Mouse (Mus musculus): ENCODE data around the gene Fam20a. TPM values are rescaled to one million over a fixed set of nuclear protein-coding genes. Genes with fewer than 3 reads are reported as not detected.

Gene Fam20a
- polyA plus RNA-seq, 1 experiment from 2014 or later, result 4.9 TPM

DNA sequence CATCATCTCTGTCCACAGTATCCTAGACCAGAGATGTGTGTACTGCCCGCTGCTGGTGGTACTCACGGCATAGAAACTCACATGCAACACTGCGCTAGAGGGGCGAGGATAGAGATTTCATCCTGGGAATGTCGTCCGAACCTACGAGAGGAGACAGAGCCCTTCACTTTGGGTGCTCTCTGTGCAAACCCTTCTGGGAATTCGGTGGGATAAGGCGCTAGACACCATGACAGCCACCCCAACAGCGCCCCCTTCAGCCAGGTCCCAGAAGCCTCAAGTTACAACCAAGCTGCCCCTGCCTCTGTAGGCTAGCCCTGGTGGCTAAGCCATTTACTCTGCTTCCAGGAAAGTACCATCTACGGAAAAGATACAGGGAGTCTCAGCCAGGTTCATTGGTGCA, 47.5 kb downstream of the Fam20a start:
- no peak for ATAC-seq
- no peak overlapping the region for H3K9ac ChIP-seq
- no peak overlapping the region for H3K27ac ChIP-seq
- no peaks in the 10 kb centered on the region for H3K9me3 ChIP-seq (replicated peaks)
- peaks cover 21% of the 10 kb centered on the region for H3K36me3 ChIP-seq
- no peaks in the 10 kb centered on the region for H3K4me1 ChIP-seq
- 62% methylated on average over 11 of the region's 11 CpGs for WGBS (ENCODE audit: insufficient replicate concordance)
- no peak overlapping the region for H3K4me3 ChIP-seq
- no peaks in the 10 kb centered on the region for H3K27me3 ChIP-seq (replicated peaks)
- H3K4me2 ChIP-seq, result no peak overlapping the region

GRCm38 (mm10) chr11:109673741-109674140, 48.3 kb downstream of the Fam20a start:
- Histone ChIP-seq H3K9me3 (replicated peaks) (no peaks in the 10 kb centered on the region), H3K36me3 (peaks cover 25% of the 10 kb centered on the region), H3K4me3 (no peak overlapping the region), H3K4me2 (no peak overlapping the region), H3K27ac (no peak overlapping the region), H3K4me1 (no peaks in the 10 kb centered on the region), H3K27me3 (replicated peaks) (no peaks in the 10 kb centered on the region), H3K9ac (no peak overlapping the region)
- 72% methylated on average over 7 of the region's 7 CpGs for WGBS (ENCODE audit: insufficient replicate concordance)
- no peak for ATAC-seq

- no peak for ATAC-seq
- no peak overlapping the region for H3K4me3 ChIP-seq
These were observed 49.0 kb downstream of the Fam20a start for GRCm38 (mm10) chr11:109672881-109673739.

GRCm38 (mm10) chr11:109672396-109672795, 49.7 kb downstream of the Fam20a start:
- Histone ChIP-seq H3K27me3 (replicated peaks) (no peaks in the 10 kb centered on the region), H3K4me2 (no peak overlapping the region), H3K36me3 (peaks cover 39% of the 10 kb centered on the region), H3K27ac (no peak overlapping the region), H3K9me3 (replicated peaks) (no peaks in the 10 kb centered on the region), H3K4me1 (no peaks in the 10 kb centered on the region), H3K4me3 (no peak overlapping the region), H3K9ac (no peak overlapping the region)
- 67% methylated on average over 8 of the region's 8 CpGs for WGBS (ENCODE audit: insufficient replicate concordance)
- ATAC-seq, result no peak

More at GRCm38 (mm10) chr11:109672881-109673739, 49.0 kb downstream of the Fam20a start:
- Histone ChIP-seq H3K36me3 (peaks cover 31% of the 10 kb centered on the region), H3K4me2 (no peak overlapping the region), H3K4me1 (no peaks in the 10 kb centered on the region), H3K9me3 (replicated peaks) (no peaks in the 10 kb centered on the region), H3K9ac (no peak overlapping the region), H3K27ac (no peak overlapping the region), H3K27me3 (replicated peaks) (no peaks in the 10 kb centered on the region)
- WGBS (ENCODE audit: insufficient replicate concordance), result 68% methylated on average over 21 of the region's 21 CpGs

- Histone ChIP-seq H3K27ac (no peak overlapping the region), H3K4me1 (no peaks in the 10 kb centered on the region), H3K36me3 (peaks cover 43% of the 10 kb centered on the region), H3K4me3 (no peak overlapping the region), H3K9me3 (replicated peaks) (no peaks in the 10 kb centered on the region), H3K4me2 (no peak overlapping the region), H3K27me3 (replicated peaks) (no peaks in the 10 kb centered on the region), H3K9ac (no peak overlapping the region)
- 70% methylated on average over 5 of the region's 5 CpGs for WGBS (ENCODE audit: insufficient replicate concordance)
- ATAC-seq, result no peak
These were observed 50.1 kb downstream of the Fam20a start for GRCm38 (mm10) chr11:109672021-109672324.

GRCm38 (mm10) chr11:109671136-109672020, 50.7 kb downstream of the Fam20a start:
- Histone ChIP-seq H3K36me3 (peaks cover 49% of the 10 kb centered on the region), H3K27me3 (replicated peaks) (no peaks in the 10 kb centered on the region), H3K4me1 (no peaks in the 10 kb centered on the region), H3K27ac (no peak overlapping the region), H3K9me3 (replicated peaks) (no peaks in the 10 kb centered on the region), H3K4me2 (no peak overlapping the region), H3K9ac (no peak overlapping the region), H3K4me3 (no peak overlapping the region)
- ATAC-seq, result no peak
- WGBS (ENCODE audit: insufficient replicate concordance), result 70% methylated on average over 6 of the region's 6 CpGs

DNA sequence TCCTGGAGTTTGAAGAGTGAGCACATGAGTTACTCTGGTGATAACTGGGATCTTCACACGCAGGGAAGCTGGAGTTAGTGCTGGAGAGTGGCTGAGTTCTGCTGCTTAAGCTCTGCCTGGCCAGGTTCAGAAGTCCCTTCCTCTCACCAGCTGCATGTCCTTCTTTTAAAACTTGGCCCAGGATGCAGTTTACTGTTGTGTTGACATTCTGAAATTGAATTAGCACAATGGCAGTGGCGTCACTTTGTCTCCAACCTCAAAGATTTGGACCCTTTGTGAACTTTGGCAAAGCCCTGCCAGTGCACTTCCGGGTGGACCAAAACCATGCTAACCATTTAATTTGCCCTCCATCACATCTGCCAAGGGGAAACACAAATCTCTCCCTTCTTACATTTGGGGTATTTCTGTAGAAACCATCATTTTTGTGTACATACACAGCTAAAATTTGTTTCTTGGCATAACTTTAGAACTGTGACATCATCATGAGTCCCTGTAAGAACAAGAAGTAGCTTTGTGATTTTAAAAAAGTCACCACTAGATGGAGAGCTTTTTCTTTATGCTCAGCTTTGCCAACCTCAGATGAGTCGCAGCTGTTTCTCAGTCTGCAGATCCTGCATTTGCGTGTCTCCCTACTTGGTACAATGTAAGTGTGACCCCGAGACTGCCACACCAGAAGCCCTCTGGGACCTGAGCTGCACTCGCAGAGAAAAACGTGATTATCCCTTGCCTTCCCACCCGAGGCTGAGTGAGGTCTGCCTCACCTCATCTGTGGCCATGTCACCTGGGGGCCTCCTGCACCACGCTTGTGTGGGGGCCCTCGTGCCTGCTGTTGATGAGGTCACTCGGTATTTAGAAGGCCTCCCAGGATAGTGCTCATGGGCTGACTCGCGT, 51.8 kb downstream of the Fam20a start:
- 68% methylated on average over 14 of the region's 14 CpGs for WGBS (ENCODE audit: insufficient replicate concordance)
- Histone ChIP-seq H3K4me1 (no peaks in the 10 kb centered on the region), H3K36me3 (peaks cover 60% of the 10 kb centered on the region), H3K9ac (no peak overlapping the region), H3K27ac (no peak overlapping the region), H3K4me3 (no peak overlapping the region), H3K4me2 (no peak overlapping the region), H3K27me3 (replicated peaks) (no peaks in the 10 kb centered on the region), H3K9me3 (replicated peaks) (no peaks in the 10 kb centered on the region)
- ATAC-seq, result 0 out of 2 replicates have a peak, but pooled peaks have one; percentile 36

GRCm38 (mm10) chr11:109669149-109669708, 52.9 kb downstream of the Fam20a start:
- Histone ChIP-seq H3K4me2 (no peak overlapping the region), H3K9ac (no peak overlapping the region), H3K27me3 (replicated peaks) (no peaks in the 10 kb centered on the region), H3K27ac (no peak overlapping the region), H3K4me3 (no peak overlapping the region), H3K36me3 (peaks cover 70% of the 10 kb centered on the region), H3K4me1 (no peaks in the 10 kb centered on the region), H3K9me3 (replicated peaks) (no peaks in the 10 kb centered on the region)
- WGBS (ENCODE audit: insufficient replicate concordance), result 69% methylated on average over 8 of the region's 8 CpGs
- ATAC-seq, result no peak

DNA sequence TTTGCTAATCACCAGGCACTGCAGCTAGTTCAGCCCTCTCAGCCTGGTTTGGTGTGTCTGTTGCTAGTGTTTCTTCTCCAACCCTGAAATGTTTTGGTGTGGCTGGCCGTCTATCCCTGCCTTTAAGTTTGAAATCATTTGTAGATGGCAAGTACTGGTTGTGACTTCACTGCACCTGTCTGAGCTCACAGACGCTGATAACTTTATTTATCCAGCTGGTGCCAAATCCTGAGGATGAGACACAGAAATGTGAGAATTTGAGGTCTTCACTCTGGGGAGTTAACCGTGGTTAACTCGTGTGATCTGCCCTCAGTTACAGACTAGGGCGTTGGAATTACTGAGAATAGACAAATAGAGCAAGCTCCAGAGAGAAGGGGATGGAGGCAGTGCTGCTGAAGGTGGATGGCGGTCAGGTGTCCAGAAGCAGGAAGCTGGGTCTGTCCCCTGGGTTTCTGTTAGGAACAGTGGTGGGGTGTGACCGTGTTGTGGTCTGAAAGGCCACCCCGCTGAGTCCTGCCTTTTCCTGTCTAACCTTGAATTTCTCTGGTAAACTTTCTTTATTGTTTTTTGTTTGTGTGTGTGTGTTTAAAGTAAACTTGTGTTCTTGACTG, 53.9 kb downstream of the Fam20a start:
- H3K9ac ChIP-seq, result no peak overlapping the region
- H3K4me1 ChIP-seq, result no peaks in the 10 kb centered on the region
- ATAC-seq, result no peak
- H3K4me2 ChIP-seq, result no peak overlapping the region
- H3K9me3 ChIP-seq (replicated peaks), result no peaks in the 10 kb centered on the region
- peaks cover 80% of the 10 kb centered on the region for H3K36me3 ChIP-seq
- no peaks in the 10 kb centered on the region for H3K27me3 ChIP-seq (replicated peaks)
- no peak overlapping the region for H3K27ac ChIP-seq
- no peak overlapping the region for H3K4me3 ChIP-seq
- WGBS (ENCODE audit: insufficient replicate concordance), result 76% methylated on average over 8 of the region's 8 CpGs

GRCm38 (mm10) chr11:109667371-109667770, 54.7 kb downstream of the Fam20a start:
- Histone ChIP-seq H3K4me3 (no peak overlapping the region), H3K4me2 (no peak overlapping the region), H3K9me3 (replicated peaks) (no peaks in the 10 kb centered on the region), H3K27me3 (replicated peaks) (no peaks in the 10 kb centered on the region), H3K36me3 (peaks cover 89% of the 10 kb centered on the region), H3K9ac (no peak overlapping the region), H3K4me1 (no peaks in the 10 kb centered on the region), H3K27ac (no peak overlapping the region)
- no peak for ATAC-seq
- WGBS (ENCODE audit: insufficient replicate concordance), result 92% methylated on average over 19 of the region's 19 CpGs

DNA sequence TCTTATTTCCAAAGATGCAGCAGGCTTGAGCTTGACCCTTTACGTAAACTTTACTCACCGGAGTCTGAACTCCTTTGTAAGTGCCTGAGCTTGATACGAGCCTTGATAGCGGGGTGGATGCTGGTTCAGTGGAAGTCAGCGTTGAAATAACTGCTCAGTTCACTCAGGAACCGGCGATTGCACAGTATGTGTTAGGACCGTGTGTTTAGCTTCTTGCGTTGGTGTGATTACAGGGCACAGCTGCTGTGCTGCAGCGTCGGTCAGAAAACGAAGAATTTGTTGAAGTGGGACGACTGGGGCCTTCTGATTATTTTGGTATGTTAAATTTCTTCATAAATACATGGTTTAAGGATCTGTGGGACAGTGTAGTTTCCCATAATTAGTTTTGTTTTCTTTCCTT, 55.7 kb downstream of the Fam20a start:
- no peaks in the 10 kb centered on the region for H3K4me1 ChIP-seq
- H3K36me3 ChIP-seq, result peaks cover 90% of the 10 kb centered on the region
- H3K27me3 ChIP-seq (replicated peaks), result no peaks in the 10 kb centered on the region
- no peak overlapping the region for H3K4me2 ChIP-seq
- WGBS (ENCODE audit: insufficient replicate concordance), result 93% methylated on average over 13 of the region's 13 CpGs
- H3K9me3 ChIP-seq (replicated peaks), result no peaks in the 10 kb centered on the region
- no peak for ATAC-seq
- H3K27ac ChIP-seq, result no peak overlapping the region
- no peak overlapping the region for H3K9ac ChIP-seq
- H3K4me3 ChIP-seq, result no peak overlapping the region

Data from liver, embryonic 12.5 days (tissue).